Comparison of ENCODE assay signal across 8 mouse cellular contexts in the genomic region with DNA sequence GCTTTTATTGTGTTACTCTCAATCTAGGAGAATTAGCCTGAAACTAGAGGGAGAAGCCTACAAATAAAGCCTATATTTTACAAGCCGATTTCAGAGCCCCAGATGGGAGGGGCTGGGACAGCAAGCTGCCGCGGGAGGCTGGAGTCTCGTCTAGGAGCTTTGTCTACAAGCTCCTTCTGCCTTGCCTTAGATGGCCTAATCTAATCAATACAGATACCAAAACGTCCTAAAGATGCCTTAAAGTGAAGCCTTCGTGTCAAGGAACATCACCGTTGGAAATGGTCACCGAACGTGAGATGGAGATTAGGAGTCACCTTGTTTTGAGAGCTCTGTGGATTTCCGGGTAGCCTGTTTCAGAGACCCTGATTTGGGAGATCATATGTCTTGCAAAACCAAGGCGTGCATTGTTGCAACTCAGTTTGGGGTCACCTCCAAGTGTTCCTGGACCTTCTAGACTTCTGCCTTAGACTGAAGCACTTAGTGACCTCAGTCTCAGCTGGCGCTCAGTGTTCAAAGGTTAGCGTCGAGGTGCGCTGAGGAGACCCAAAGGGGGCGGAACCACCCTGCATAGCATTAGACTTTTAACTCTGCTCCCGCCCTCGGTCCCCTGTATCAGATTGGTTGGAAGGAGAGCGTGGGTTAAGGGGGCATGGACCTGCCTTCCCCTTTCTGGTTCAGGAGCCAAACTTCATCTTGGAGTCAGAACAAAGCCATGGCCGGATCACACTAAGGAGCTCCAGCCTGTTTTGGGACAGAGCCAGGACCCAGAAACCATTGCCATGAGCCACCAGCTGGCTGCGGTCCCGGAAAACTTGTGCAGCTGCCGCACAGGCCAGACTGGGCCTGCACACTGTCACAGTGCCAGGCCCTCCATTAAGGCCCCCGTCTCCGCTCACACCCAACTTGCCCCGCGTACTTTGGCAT.
DNase-seq lines count a peak whose midpoint lies in the region; ATAC-seq lines count a peak whose summit lies in the region.

No protein-coding gene starts in this region.

- H3K9me3 ChIP-seq in hindbrain, embryonic 13.5 days, result no peaks in the 10 kb centered on the region

- no peaks in the 10 kb centered on the region for H3K27me3 ChIP-seq in hindbrain, embryonic 13.5 days

- 5% methylated on average over 27 of the region's 27 CpGs for WGBS in hindbrain, embryonic 13.5 days

- peak; percentile 69 for DNase-seq in WW6 (ENCODE audit: low read depth, low spot score)
- peak; percentile 86 to 91 for DNase-seq in cerebellum, postnatal 25 days
- peak; percentile 87 to 92 for DNase-seq in frontal cortex, postnatal 36 days (ENCODE audit: low spot score in 2 of 2)
- DNase-seq in layer of hippocampus, postnatal 36 days, result peak; percentile 90
- peak; percentile 95 for DNase-seq in lung, postnatal 14 days
- peak; percentile 68 for DNase-seq in retina, embryonic 14.5 days (ENCODE audit: low spot score)
- DNase-seq in thymus, postnatal 0 days (ENCODE audit: low spot score), result no peak

- H3K9ac ChIP-seq in hindbrain, embryonic 13.5 days, result peak overlapping the region; percentile 49; the same call in 1 of the 2 replicates

- H3K4me2 ChIP-seq in hindbrain, embryonic 13.5 days, result peak overlapping the region; percentile 48

- H3K27ac ChIP-seq in hindbrain, embryonic 13.5 days, result peak overlapping the region; percentile 95

- peaks cover 41% of the 10 kb centered on the region for H3K4me1 ChIP-seq in hindbrain, embryonic 13.5 days (replicated peaks)

- peak; percentile 86 for ATAC-seq in hindbrain, embryonic 13.5 days (ENCODE audit: low FRiP score)

- no peaks in the 10 kb centered on the region for H3K36me3 ChIP-seq in hindbrain, embryonic 13.5 days

- peak overlapping the region; percentile 23 for H3K4me3 ChIP-seq in hindbrain, embryonic 13.5 days
